Mouse (Mus musculus) heart, embryonic 10.5 days (tissue): Measurements from ENCODE around the gene Gm49366. TPM values are rescaled to one million over a fixed set of nuclear protein-coding genes. Genes with fewer than 3 reads are reported as not detected.
A peak's percentile ranks its signal among the peaks of the same experiment; 100 is the strongest.
"Not testable (repeated sequence)": the region's sequence is repeated elsewhere in the genome, so short reads cannot be mapped to it uniquely, and the experiment has no call there.

Experiments used
- DNase-seq: peaks from one replicate; pipeline ENCODE4 v3.0.0-alpha.2; 2017; ENCODE audit warnings: low spot score
- H3K27ac ChIP-seq: fragments of 300-500 bp; sonication (generic); 2 replicates; pipeline ENCODE4 v1.5.1; 2016; ENCODE audit warnings: mild to moderate bottlenecking
- H3K27me3 ChIP-seq: fragments of 300-500 bp; sonication (generic); 2 replicates; pipeline ENCODE4 v1.6.1; 2016; ENCODE audit warnings: mild to moderate bottlenecking; ENCODE audit not compliant: poor library complexity, insufficient read depth, severe bottlenecking
- H3K36me3 ChIP-seq: fragments of 300-500 bp; sonication (generic); 2 replicates; pipeline ENCODE4 v1.6.1; 2016; ENCODE audit warnings: mild to moderate bottlenecking, moderate library complexity
- H3K4me1 ChIP-seq: fragments of 300-500 bp; sonication (generic); 2 replicates; pipeline ENCODE4 v1.6.1; 2016; ENCODE audit warnings: mild to moderate bottlenecking
- H3K4me3 ChIP-seq: fragments of 300-500 bp; sonication (generic); 2 replicates; pipeline ENCODE4 v1.5.1; 2016; ENCODE audit warnings: mild to moderate bottlenecking, moderate library complexity
- H3K9me3 ChIP-seq: fragments of 300-500 bp; sonication (generic); 2 replicates; pipeline ENCODE4 v1.6.1; 2016; ENCODE audit warnings: mild to moderate bottlenecking, moderate library complexity
- WGBS: fragments of 180-500 bp; shearing (Covaris S2); methylation state at CpG from one replicate; pipeline ENCODE4 v1.1.7; 2016; 5-methylcytosine and 5-hydroxymethylcytosine counted together
- polyA plus RNA-seq: library from polyadenylated mRNA; unstranded; fragments of >200 nt; fragmentation: Nextera tagmentation; extraction: Ambion mirVana; gene quantifications from 2 replicates; pipeline ENCODE4 v1.2.1, GENCODE M21; 2016

The Gm49366 gene
- polyA plus RNA-seq, 1 experiment from 2014 or later, result not detected

GRCm38 (mm10) chr12:84013130-84013529 is 25.6 kb upstream of the Gm49366 start:
- no peak overlapping the region for H3K4me3 ChIP-seq
- no peaks in the 10 kb centered on the region for H3K9me3 ChIP-seq
- peaks cover 2% of the 10 kb centered on the region; the same call in 1 of the 2 replicates for H3K36me3 ChIP-seq
- WGBS, result 73% methylated on average over 6 of the region's 6 CpGs
- H3K4me1 ChIP-seq, result peaks cover 13% of the 10 kb centered on the region; the same call in 1 of the 2 replicates
- H3K27me3 ChIP-seq, result peaks cover 11% of the 10 kb centered on the region; the same call in 1 of the 2 replicates
- H3K27ac ChIP-seq, result no peak overlapping the region
- no peak for DNase-seq

GRCm38 (mm10) chr12:84013701-84014100 is 25.0 kb upstream of the Gm49366 start:
- no peak overlapping the region for H3K4me3 ChIP-seq
- H3K27ac ChIP-seq, result no peak overlapping the region
- WGBS, result 89% methylated on average over 7 of the region's 7 CpGs
- H3K9me3 ChIP-seq, result no peaks in the 10 kb centered on the region
- peaks cover 6% of the 10 kb centered on the region; the same call in 1 of the 2 replicates for H3K27me3 ChIP-seq
- no peak for DNase-seq
- peaks cover 2% of the 10 kb centered on the region; the same call in 1 of the 2 replicates for H3K36me3 ChIP-seq
- H3K4me1 ChIP-seq, result peaks cover 10% of the 10 kb centered on the region; the same call in 1 of the 2 replicates

DNA sequence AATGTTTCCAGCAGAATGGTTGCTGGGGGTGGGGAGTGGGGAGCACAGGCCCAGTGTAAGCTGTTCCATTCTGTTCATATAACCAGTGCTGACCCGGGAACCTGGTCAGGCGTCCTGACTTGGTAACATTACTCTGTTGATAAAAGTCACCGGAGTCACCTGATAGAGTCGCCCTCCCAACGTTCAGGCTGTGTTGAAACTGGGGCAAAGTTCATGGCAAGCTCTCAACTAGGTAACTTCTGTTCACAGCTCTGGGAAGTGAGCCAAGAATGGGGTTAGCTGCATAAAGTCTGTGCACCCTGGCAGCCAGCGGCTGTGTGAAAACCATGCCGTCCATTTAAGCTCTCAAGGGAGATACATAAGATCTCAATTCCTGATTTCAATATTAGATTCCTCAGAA is 18.2 kb upstream of the Gm49366 start:
- not testable (repeated sequence) for H3K9me3 ChIP-seq, H3K27me3 ChIP-seq, H3K27ac ChIP-seq, H3K36me3 ChIP-seq, H3K4me1 ChIP-seq, DNase-seq, H3K4me3 ChIP-seq
- WGBS, result 48% methylated on average over 7 of the region's 7 CpGs

- not testable (repeated sequence) for H3K4me3 ChIP-seq, H3K27me3 ChIP-seq, H3K36me3 ChIP-seq, H3K9me3 ChIP-seq, H3K27ac ChIP-seq, H3K4me1 ChIP-seq, DNase-seq
- 90% methylated on average over 4 of the region's 4 CpGs for WGBS
These were observed 16.5 kb upstream of the Gm49366 start for GRCm38 (mm10) chr12:84022266-84022665.

GRCm38 (mm10) chr12:84023052-84023745 is 15.5 kb upstream of the Gm49366 start:
- Histone ChIP-seq H3K27me3 (no peaks in the 10 kb centered on the region), H3K36me3 (no peaks in the 10 kb centered on the region), H3K27ac (no peak overlapping the region), H3K4me1 (no peaks in the 10 kb centered on the region), H3K9me3 (no peaks in the 10 kb centered on the region), H3K4me3 (no peak overlapping the region)
- WGBS, result 82% methylated on average over 9 of the region's 9 CpGs
- DNase-seq, result no peak

- no peak for DNase-seq
- WGBS, result 81% methylated on average over 7 of the region's 7 CpGs
- Histone ChIP-seq H3K27me3 (no peaks in the 10 kb centered on the region), H3K4me1 (no peaks in the 10 kb centered on the region), H3K9me3 (no peaks in the 10 kb centered on the region), H3K27ac (no peak overlapping the region), H3K36me3 (no peaks in the 10 kb centered on the region), H3K4me3 (no peak overlapping the region)
These were observed 12.8 kb upstream of the Gm49366 start for GRCm38 (mm10) chr12:84025888-84026287.

DNA sequence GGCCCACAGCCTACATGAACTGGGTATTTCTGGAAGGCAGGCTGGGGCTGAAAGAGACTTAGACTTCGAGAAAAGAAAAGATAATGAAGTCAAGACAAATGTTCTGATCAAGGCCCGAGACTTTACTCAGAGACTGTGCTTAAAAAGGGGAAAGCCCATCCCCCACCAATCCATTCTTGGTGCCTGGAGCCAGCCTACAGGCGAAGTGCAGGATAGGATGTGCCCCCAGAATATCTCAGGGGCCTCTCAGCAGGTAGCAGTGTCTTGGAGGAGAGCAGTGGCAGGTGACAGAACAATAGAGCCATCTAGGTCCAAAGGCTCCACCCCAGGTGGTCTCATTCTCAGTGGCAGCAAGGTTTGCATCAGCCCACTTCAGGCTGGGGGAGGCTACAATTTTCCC is 10.4 kb upstream of the Gm49366 start:
- H3K36me3 ChIP-seq, DNase-seq, H3K27ac ChIP-seq, H3K27me3 ChIP-seq, H3K4me1 ChIP-seq, H3K9me3 ChIP-seq, H3K4me3 ChIP-seq: not testable (repeated sequence)
- WGBS, result 61% methylated on average over 3 of the region's 3 CpGs

- not testable (repeated sequence) for H3K27ac ChIP-seq, H3K4me1 ChIP-seq, DNase-seq, H3K36me3 ChIP-seq, H3K9me3 ChIP-seq, H3K27me3 ChIP-seq, H3K4me3 ChIP-seq
- 86% methylated on average over 1 of the region's 1 CpGs for WGBS
These were observed 9.7 kb upstream of the Gm49366 start for GRCm38 (mm10) chr12:84029043-84029442.

- 65% methylated on average over 4 of the region's 4 CpGs for WGBS
- H3K4me1 ChIP-seq, result no peaks in the 10 kb centered on the region
- DNase-seq, result peak; percentile 76
These were observed 7.9 kb upstream of the Gm49366 start for GRCm38 (mm10) chr12:84030659-84031332.

DNA sequence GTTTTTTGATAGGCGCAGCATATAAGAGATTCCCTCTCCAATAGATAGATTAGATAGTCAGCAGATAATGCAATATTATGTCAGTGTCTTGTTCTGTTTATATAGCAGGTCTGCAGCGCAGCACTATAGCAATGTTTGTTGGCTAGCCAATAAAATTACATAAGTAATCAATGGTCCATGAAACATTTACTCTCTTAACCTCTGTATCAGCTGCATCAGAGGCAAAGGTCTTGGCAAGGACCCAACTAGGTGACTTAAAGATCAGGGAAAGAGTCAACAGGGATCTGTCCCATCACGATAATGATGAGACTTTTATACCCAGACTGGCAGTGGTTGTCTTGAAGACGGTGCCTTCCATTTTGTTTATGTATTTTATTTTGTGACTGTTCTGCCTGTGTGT is 5.9 kb upstream of the Gm49366 start:
- 87% methylated on average over 4 of the region's 4 CpGs for WGBS
- no peak overlapping the region for H3K4me3 ChIP-seq
- no peaks in the 10 kb centered on the region for H3K9me3 ChIP-seq
- H3K27ac ChIP-seq, result no peak overlapping the region
- DNase-seq, result no peak
- no peaks in the 10 kb centered on the region for H3K36me3 ChIP-seq
- H3K27me3 ChIP-seq, result peaks cover 6% of the 10 kb centered on the region; the same call in 1 of the 2 replicates
- H3K4me1 ChIP-seq, result no peaks in the 10 kb centered on the region

More at GRCm38 (mm10) chr12:84030659-84031332, 7.9 kb upstream of the Gm49366 start:
- Histone ChIP-seq H3K27me3 (no peaks in the 10 kb centered on the region), H3K36me3 (no peaks in the 10 kb centered on the region), H3K4me3 (no peak overlapping the region), H3K27ac (no peak overlapping the region), H3K9me3 (no peaks in the 10 kb centered on the region)

- H3K27me3 ChIP-seq, result not testable (repeated sequence)
- WGBS, result 69% methylated on average over 2 of the region's 2 CpGs
These were observed 5.4 kb upstream of the Gm49366 start for GRCm38 (mm10) chr12:84033302-84033701.

GRCm38 (mm10) chr12:84034108-84034507 is 4.6 kb upstream of the Gm49366 start:
- Histone ChIP-seq H3K4me3 (no peak overlapping the region), H3K9me3 (no peaks in the 10 kb centered on the region), H3K36me3 (no peaks in the 10 kb centered on the region), H3K27ac (no peak overlapping the region), H3K27me3 (peaks cover 6% of the 10 kb centered on the region; the same call in 1 of the 2 replicates), H3K4me1 (no peaks in the 10 kb centered on the region)
- no peak for DNase-seq
- 59% methylated on average over 4 of the region's 4 CpGs for WGBS

More at GRCm38 (mm10) chr12:84033302-84033701, 5.4 kb upstream of the Gm49366 start:
- not testable (repeated sequence) for H3K9me3 ChIP-seq, H3K27ac ChIP-seq, H3K4me3 ChIP-seq, H3K36me3 ChIP-seq, H3K4me1 ChIP-seq, DNase-seq

DNA sequence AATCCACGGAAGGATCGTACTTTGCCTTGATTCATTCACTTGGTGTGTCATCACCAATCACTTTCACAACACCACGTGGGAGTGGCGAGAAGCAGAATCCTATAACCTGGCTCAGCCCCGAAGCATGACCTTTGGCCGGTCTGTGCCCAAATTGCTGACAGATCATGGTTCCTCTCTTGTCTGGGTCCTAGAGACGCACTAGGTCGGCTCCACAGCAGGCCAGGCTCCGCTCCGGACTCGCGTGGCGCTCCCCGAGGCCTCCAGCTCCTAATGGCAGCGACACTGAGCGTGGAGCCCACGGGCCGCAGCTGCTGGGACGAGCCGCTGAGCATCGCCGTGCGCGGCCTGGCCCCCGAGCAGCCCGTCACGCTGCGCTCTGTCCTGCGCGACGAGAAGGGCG is 494 bp upstream of the Gm49366 start, which contains the start of gene Acot4:
Acot4 (plus strand) TSS at position 139 of the 400 bp plus-strand sequence.
- DNase-seq, H3K36me3 ChIP-seq, H3K27me3 ChIP-seq, H3K9me3 ChIP-seq, H3K4me1 ChIP-seq: not testable (repeated sequence)
- Histone ChIP-seq H3K4me3 (peak within 1 kb of the TSS; percentile 62), H3K27ac (peak within 1 kb of the TSS; percentile 75)
- 6% methylated on average over 32 of the region's 32 CpGs for WGBS
